In genomic region chr15:86175253-86176050, GRCm38 (mm10) we compare ENCODE assay signal across 26 mouse cellular contexts. TPM values are rescaled to one million over a fixed set of nuclear protein-coding genes. Genes with fewer than 3 reads are reported as not detected.
DNase-seq lines count a peak whose midpoint lies in the region; ATAC-seq and TF ChIP-seq lines count a peak whose summit lies in the region.
"Had no signal": no experiment of that assay in that cellular context is flagged by ENCODE, and none has a peak within 500 bp of the region (broad histone marks: within the 10 kb centered on the region; RNA-seq: fewer than 3 reads in every experiment).

No protein-coding gene starts in this region.

- H3K27me3 ChIP-seq in heart, adult 2 months (ENCODE audit: control insufficient read depth, insufficient read depth, low read length): no peaks in the 10 kb centered on the region
- H3K27me3 ChIP-seq in megakaryocyte, embryonic 14.5 days (replicated peaks): no peaks in the 10 kb centered on the region
- H3K27me3 ChIP-seq in liver, embryonic 16.5 days (ENCODE audit: control insufficient read depth, insufficient read depth, low read depth, low read length): no peaks in the 10 kb centered on the region
- H3K27me3 ChIP-seq in midbrain, embryonic 11.5 days (ENCODE audit: control insufficient read depth, insufficient read depth, low read length): no peaks in the 10 kb centered on the region
- H3K27me3 ChIP-seq: embryonic facial prominence, embryonic 13.5 days; forebrain, embryonic 13.5 days; heart, embryonic 12.5 days; hindbrain, embryonic 12.5 days; midbrain, embryonic 13.5 days; Patski; stomach, embryonic 15.5 days had no signal

- H3K9me3 ChIP-seq in megakaryocyte, embryonic 14.5 days: no peaks in the 10 kb centered on the region
- H3K9me3 ChIP-seq in liver, embryonic 16.5 days (replicated peaks; ENCODE audit: control insufficient read depth, low read length): no peaks in the 10 kb centered on the region
- no peaks in the 10 kb centered on the region for H3K9me3 ChIP-seq in midbrain, embryonic 11.5 days (ENCODE audit: control insufficient read depth, low read length)
- H3K9me3 ChIP-seq: embryonic facial prominence, embryonic 13.5 days; forebrain, embryonic 13.5 days; G1E; heart, embryonic 12.5 days; hindbrain, embryonic 12.5 days; midbrain, embryonic 13.5 days; stomach, embryonic 15.5 days had no signal

- no peak overlapping the region for H3K4me3 ChIP-seq in heart, adult 2 months
- peak overlapping the region; percentile 75 for H3K4me3 ChIP-seq in megakaryocyte, embryonic 14.5 days (replicated peaks)
- no peak overlapping the region for H3K4me3 ChIP-seq in liver, embryonic 16.5 days (ENCODE audit: low read depth, low read length)
- H3K4me3 ChIP-seq in midbrain, embryonic 11.5 days (ENCODE audit: low read depth, low read length): no peak overlapping the region
- H3K4me3 ChIP-seq: embryonic facial prominence, embryonic 13.5 days; erythroblast, embryonic 14.5 days; forebrain, embryonic 13.5 days; heart, embryonic 12.5 days; hindbrain, embryonic 12.5 days; midbrain, embryonic 13.5 days; stomach, embryonic 15.5 days had no signal

- no peak overlapping the region for H3K4me2 ChIP-seq in liver, embryonic 16.5 days (ENCODE audit: low read depth, low read length)
- no peak overlapping the region for H3K4me2 ChIP-seq in midbrain, embryonic 11.5 days
- H3K4me2 ChIP-seq: embryonic facial prominence, embryonic 13.5 days; forebrain, embryonic 13.5 days; heart, embryonic 12.5 days; hindbrain, embryonic 12.5 days; midbrain, embryonic 13.5 days; stomach, embryonic 15.5 days had no signal

- H3K36me3 ChIP-seq in heart, adult 2 months (ENCODE audit: control insufficient read depth, insufficient read depth, low read length): no peaks in the 10 kb centered on the region
- H3K36me3 ChIP-seq in megakaryocyte, embryonic 14.5 days (replicated peaks; ENCODE audit: low read length): peaks cover 90% of the 10 kb centered on the region
- H3K36me3 ChIP-seq in liver, embryonic 16.5 days (ENCODE audit: control insufficient read depth, insufficient read depth): no peaks in the 10 kb centered on the region
- no peaks in the 10 kb centered on the region for H3K36me3 ChIP-seq in midbrain, embryonic 11.5 days (ENCODE audit: control insufficient read depth, insufficient read depth, low read length)
- H3K36me3 ChIP-seq: embryonic facial prominence, embryonic 13.5 days; G1E; heart, embryonic 12.5 days; midbrain, embryonic 13.5 days; stomach, embryonic 15.5 days had no signal

- peak overlapping the region; percentile 78 for H3K27ac ChIP-seq in heart, adult 2 months
- no peak overlapping the region for H3K27ac ChIP-seq in liver, embryonic 16.5 days (ENCODE audit: low read length)
- H3K27ac ChIP-seq in midbrain, embryonic 11.5 days (ENCODE audit: low read depth, low read length): no peak overlapping the region
- H3K27ac ChIP-seq: embryonic facial prominence, embryonic 13.5 days; forebrain, embryonic 13.5 days; hindbrain, embryonic 12.5 days; midbrain, embryonic 13.5 days; stomach, embryonic 15.5 days had no signal

- H3K79me2 ChIP-seq in heart, adult 2 months (replicated peaks; ENCODE audit: control insufficient read depth, insufficient read depth, low read length): no peaks in the 10 kb centered on the region; the same call in none of the 2 replicates

- intact Hi-C loops in heart, adult 2 months (cut with DNase I): no loop called here

- TF ChIP-seq CTCF in heart, adult 2 months (IDR thresholded peaks at IDR 0.05): no peak

- peak in 1 of 2 experiments; percentile 14 for DNase-seq in heart, adult 2 months
- DNase-seq in heart, adult 18-20 months: no peak
- DNase-seq in thymus, postnatal 36 days: peak; percentile 36 to 63
- no peak for DNase-seq in midbrain, embryonic 11.5 days (ENCODE audit: low spot score, missing footprints)
- DNase-seq in heart, adult 9 months (ENCODE audit: low spot score in 2 of 2): no peak
- DNase-seq: adrenal gland, postnatal 36 days; cerebellum, postnatal 36 days; embryo, embryonic 11 days; heart, postnatal 10 days; kidney, adult 8-10 months; kidney, postnatal 14 days; lung, adult 18-20 months; lung, postnatal 10 days; right cerebral cortex, postnatal 14 days had no signal

- no peak for TF ChIP-seq EP300 in heart, adult 2 months (IDR thresholded peaks at IDR 0.05; ENCODE audit: insufficient read depth, low read depth, low read length)

- 75% methylated on average over 3 of the region's 3 CpGs for WGBS in heart, adult 2 months
- WGBS in liver, embryonic 16.5 days (ENCODE audit: insufficient replicate concordance): 58% methylated on average over 3 of the region's 3 CpGs
- WGBS in midbrain, embryonic 11.5 days: 89% methylated on average over 3 of the region's 3 CpGs

- ATAC-seq in megakaryocyte, adult 5-6 weeks (ENCODE audit: poor library complexity, severe bottlenecking): no peak
- ATAC-seq in liver, embryonic 16.5 days (ENCODE audit: low read depth): peak; percentile 75
- no peak for ATAC-seq in midbrain, embryonic 11.5 days (ENCODE audit: low FRiP score)
- ATAC-seq: forebrain, embryonic 13.5 days; midbrain, embryonic 13.5 days; Patski had no signal

- H3K9ac ChIP-seq in heart, adult 2 months (ENCODE audit: low read depth, low read length): no peak overlapping the region
- no peak overlapping the region for H3K9ac ChIP-seq in liver, embryonic 16.5 days (ENCODE audit: low read depth, low read length)
- H3K9ac ChIP-seq in midbrain, embryonic 11.5 days (ENCODE audit: low read length): no peak overlapping the region
- H3K9ac ChIP-seq: forebrain, embryonic 13.5 days; hindbrain, embryonic 12.5 days; midbrain, embryonic 13.5 days; stomach, embryonic 15.5 days had no signal

- peaks cover 29% of the 10 kb centered on the region for H3K4me1 ChIP-seq in heart, adult 2 months (ENCODE audit: control insufficient read depth, insufficient read depth, low read length)
- H3K4me1 ChIP-seq in megakaryocyte, embryonic 14.5 days: peaks cover 97% of the 10 kb centered on the region
- no peaks in the 10 kb centered on the region; the same call in 1 of the 2 replicates for H3K4me1 ChIP-seq in liver, embryonic 16.5 days (ENCODE audit: control insufficient read depth, low read depth, low read length)
- H3K4me1 ChIP-seq in midbrain, embryonic 11.5 days (ENCODE audit: control insufficient read depth, insufficient read depth, low read length): no peaks in the 10 kb centered on the region

- no peak for TF ChIP-seq POLR2A in heart, adult 2 months (IDR thresholded peaks at IDR 0.05; ENCODE audit: insufficient read depth, low read depth, low read length)

RNA-seq across cellular contexts. Expression of gene Cerk, which starts 10.5 kb away (rescaled TPM):
- 10 to 100 TPM; 30.4 to 33.5 TPM for total RNA-seq in heart, adult 2 months (2021)
- polyA plus RNA-seq in heart, adult 2 months (2012; rRNA removed): 26.0 and 38.0 TPM in 2 replicates
- 10 to 100 TPM; 29.2 to 32.0 TPM for total RNA-seq in heart, adult 18-20 months (2021)
- 52.5 and 70.1 TPM in 2 replicates for polyA plus RNA-seq in megakaryocyte, embryonic 14.5 days (2012; ENCODE audit: insufficient read depth, low replicate concordance)
- 22.7 and 24.4 TPM in 2 replicates for total RNA-seq in megakaryocyte, adult 5-6 weeks (2015)
- 35.4 and 41.2 TPM in 2 replicates for total RNA-seq in megakaryocyte, adult 5-6 weeks (2017)
- polyA plus RNA-seq in liver, embryonic 16.5 days (2015; fragmentation: Nextera tagmentation; extraction: Ambion mirVana): 4.7 and 4.8 TPM in 2 replicates
- polyA plus RNA-seq in midbrain, embryonic 11.5 days (2014; fragmentation: Nextera tagmentation; extraction: Ambion mirVana): 17.3 and 19.9 TPM in 2 replicates

RNA-seq across cellular contexts. Expression of gene Tbc1d22a, which starts 38.8 kb away (rescaled TPM):
- total RNA-seq in heart, adult 2 months (2021): 10 to 100 TPM; 21.8 to 25.6 TPM
- 23.2 and 30.1 TPM in 2 replicates for polyA plus RNA-seq in heart, adult 2 months (2012; rRNA removed)
- 10 to 100 TPM; 25.7 to 26.0 TPM for total RNA-seq in heart, adult 18-20 months (2021)
- polyA plus RNA-seq in megakaryocyte, embryonic 14.5 days (2012; ENCODE audit: insufficient read depth, low replicate concordance): 14.3 and 16.7 TPM in 2 replicates
- total RNA-seq in megakaryocyte, adult 5-6 weeks (2015): 12.9 and 13.3 TPM in 2 replicates
- 19.0 and 24.1 TPM in 2 replicates for total RNA-seq in megakaryocyte, adult 5-6 weeks (2017)
- polyA plus RNA-seq in liver, embryonic 16.5 days (2015; fragmentation: Nextera tagmentation; extraction: Ambion mirVana): 6.8 and 8.1 TPM in 2 replicates
- 6.7 and 8.1 TPM in 2 replicates for polyA plus RNA-seq in midbrain, embryonic 11.5 days (2014; fragmentation: Nextera tagmentation; extraction: Ambion mirVana)

Comparison
In these comparisons a context has a peak if more than half of its experiments do, and no peak if none do; other contexts are left out.
1. DNase-seq: peak in thymus, postnatal 36 days (2 of 2); none in heart, adult 18-20 months (0 of 2), midbrain, embryonic 11.5 days (single experiment) and heart, adult 9 months (0 of 2).